Mouse (Mus musculus) forebrain, embryonic 14.5 days (tissue): ENCODE data around the gene Pnpt1. TPM values are rescaled to one million over a fixed set of nuclear protein-coding genes. Genes with fewer than 3 reads are reported as not detected.

Experiments
- polyA plus RNA-seq: library from polyadenylated mRNA; unstranded; fragments of >200 nt; fragmentation: Nextera tagmentation; extraction: Ambion mirVana; gene quantifications from 2 replicates; pipeline ENCODE4 v1.2.1, GENCODE M21; 2014

The Pnpt1 gene
- polyA plus RNA-seq, 1 experiment from 2014 or later = 33.2 TPM

Other genes with a start within 250 kb of the Pnpt1 start
- 71.1 and 93.5 TPM in 2 replicates for gene Ppp4r3b, start 42.1 kb downstream of the Pnpt1 start, polyA plus RNA-seq
- gene Cfap36, start 116.7 kb downstream of the Pnpt1 start, polyA plus RNA-seq = 88.5 and 98.3 TPM in 2 replicates
- 41.3 and 60.1 TPM in 2 replicates for gene Ccdc88a, start 242.9 kb downstream of the Pnpt1 start, polyA plus RNA-seq